Mouse (Mus musculus) layer of hippocampus, postnatal 25 days (tissue): ENCODE data around the gene Dnajb6. TPM values are rescaled to one million over a fixed set of nuclear protein-coding genes. Genes with fewer than 3 reads are reported as not detected.
"Not testable (repeated sequence)": the region's sequence is repeated elsewhere in the genome, so short reads cannot be mapped to it uniquely, and the experiment has no call there.

ENCODE experiments used
- DNase-seq, 2 experiments: peaks; one replicate each; pipeline ENCODE4 v3.0.0; 2022; ENCODE audit warnings: mixed read lengths in 2 of 2, low spot score in 1 of 2; ENCODE audit errors: extremely low spot score in 1 of 2
- total RNA-seq, 2 experiments: library from RNA; stranded (reverse); gene quantifications; 2 replicates each; pipeline ENCODE4 v1.2.3; 2021

Dnajb6 gene
- total RNA-seq, 2 experiments from 2014 or later = 165 to 170 TPM

DNA sequence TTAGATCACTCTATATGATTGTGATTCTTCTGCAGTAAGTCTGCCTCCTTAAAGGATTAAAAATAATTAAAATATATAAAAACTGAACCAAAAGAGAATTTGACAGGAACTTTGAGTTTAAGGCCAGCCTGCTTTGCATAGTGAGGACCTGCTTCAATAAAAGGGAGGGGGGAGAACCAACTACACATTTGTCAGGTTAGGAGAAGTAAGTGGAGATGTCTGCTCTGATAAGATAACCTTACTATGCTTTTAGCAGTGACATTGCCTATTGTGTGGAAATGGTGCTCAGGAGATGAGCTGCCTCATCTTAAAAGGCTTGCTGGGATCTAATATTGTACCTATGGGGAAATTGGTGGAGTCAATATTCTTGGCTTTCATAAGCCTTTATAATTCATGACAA is 17.4 kb downstream of the Dnajb6 start:
- DNase-seq = no peak

DNA sequence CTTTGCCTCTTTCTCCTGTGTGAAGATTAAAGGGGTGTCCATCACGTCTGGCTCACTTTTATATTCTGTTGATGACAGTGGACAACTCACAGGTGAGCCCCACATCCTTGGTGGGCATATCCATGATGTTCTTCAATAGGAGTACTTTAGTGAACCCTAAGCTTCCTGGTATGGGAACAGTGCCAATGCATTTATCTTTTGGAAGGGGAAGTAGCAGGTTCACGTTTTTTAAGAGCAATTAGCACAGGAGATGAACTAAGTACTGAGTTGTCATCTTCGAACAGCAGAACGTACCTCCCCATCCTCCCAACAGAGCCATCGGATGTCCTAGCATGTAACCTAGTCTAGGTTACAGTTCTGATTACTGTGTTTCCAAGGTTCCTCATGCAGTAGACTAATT is 23.8 kb downstream of the Dnajb6 start:
- DNase-seq = no peak

DNA sequence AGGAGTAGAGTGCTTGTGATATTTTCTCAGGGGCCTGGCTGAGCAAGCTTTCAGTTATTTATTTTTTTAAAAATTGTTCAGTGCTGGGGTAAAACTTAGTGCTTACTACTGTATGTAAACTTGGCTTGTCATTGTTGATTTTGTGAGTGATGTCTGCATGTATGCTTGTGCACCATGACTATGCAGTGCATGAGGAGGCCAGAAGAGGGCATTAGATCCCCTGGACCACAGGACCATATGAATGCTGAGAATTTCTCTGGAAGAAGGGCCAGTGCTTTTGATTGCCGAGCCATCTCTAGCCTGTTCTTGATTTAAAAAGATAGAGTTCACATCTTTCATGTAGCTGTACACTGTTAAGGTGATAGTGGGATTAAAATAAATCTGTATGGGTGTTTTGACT is 35.4 kb downstream of the Dnajb6 start:
- no peak for DNase-seq

DNA sequence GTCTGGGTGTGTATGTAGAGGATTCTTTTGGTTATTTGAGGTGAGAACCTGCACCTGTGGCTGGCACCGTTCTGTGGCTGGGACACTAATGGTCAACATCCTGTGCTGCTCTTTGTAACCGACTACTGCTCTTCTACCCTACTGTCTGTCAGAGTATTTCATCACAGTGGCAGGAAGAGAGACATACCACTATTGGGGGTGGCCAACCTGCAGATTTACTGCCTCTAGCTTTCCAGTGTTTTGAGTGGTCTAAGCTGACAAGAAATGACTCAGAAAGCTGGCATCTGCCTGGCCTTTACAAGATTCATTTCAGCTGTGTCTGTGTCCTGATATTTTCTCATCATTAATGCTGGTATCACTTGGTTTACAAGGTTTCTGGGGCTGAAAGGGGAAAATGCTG is 36.5 kb downstream of the Dnajb6 start:
- DNase-seq = no peak

DNA sequence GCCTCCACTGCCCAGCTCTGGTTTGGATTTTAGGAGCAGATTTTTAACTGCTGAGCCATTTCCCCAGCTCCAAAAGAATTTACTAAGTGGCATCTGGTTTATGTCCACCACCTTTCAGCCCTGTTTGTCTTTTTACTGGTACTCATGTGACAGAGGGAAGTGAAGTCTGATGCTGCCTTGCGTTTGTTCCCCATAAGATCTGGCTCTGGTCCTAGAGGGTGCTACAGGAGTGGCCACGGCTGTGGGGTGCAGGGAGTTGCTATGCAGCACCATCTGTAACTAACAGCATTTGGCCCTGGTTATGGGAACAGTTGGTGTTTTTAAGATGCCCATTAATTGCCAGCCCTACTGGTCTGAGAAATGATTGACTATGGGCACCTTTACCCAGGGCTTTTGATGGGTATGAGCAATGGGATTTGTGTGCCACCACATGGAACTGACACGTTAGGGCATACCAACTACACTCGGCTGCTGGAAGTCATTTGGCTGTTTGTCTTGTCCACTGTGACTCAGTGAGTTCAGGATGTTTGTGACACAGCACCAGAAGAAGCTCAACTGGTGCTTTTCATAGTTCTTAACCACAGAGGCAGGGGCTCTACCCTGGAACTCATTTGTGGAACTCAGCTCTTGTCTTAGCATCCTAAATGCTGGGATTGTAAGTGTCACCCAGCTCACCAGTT is 37.3 kb downstream of the Dnajb6 start:
- DNase-seq = no peak

DNA sequence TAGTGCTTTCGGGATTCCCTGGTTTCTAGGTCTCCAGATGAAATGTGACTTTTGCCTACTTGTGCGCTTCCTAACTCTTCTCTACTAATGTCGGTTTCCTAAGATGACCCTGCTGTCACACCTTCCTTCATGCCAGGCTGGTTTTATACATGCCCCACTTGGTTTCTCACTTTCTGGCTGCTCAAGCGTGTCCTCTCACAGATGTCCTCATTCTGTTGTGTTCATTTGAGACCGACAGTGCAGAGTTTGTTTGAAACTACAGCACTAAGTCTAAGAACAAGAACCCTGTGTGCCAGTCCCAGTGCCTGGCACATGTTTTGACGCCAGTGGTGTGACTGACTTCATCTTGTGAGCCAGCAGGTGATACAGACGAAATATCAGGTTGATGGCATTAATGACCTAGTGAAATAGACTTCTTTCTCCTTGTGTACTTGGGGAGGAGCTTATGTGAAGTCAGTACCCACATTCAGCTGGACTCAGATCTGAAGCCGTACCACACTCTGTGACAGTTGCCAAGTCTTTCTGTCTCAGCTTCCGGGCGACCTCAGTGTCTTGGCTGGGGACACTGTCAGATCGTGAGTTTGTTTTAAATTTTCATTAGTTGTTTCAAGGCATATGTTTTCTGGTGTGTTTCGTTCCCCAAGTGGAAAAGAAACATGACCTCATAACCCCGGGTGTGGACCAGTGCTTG is 38.1 kb downstream of the Dnajb6 start:
- DNase-seq = no peak

DNA sequence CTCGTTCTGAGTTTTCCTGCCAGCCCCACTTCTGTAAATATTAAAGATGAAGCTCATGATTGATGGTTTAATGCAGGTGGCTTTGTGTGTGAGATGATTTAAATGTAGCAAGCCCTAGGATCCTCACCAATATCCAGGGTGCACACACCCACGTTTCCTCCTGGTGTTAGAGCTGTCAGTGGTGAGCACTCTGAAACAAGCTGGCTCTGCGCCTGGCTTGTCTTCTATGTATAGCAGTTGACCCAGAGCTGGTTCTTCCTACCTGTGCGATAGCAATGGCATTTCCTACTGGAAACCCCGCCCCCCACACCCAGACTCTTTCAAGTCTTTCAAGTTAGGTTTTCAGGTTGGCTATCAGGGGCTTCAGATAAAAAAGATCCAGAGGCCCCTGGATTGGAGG is 39.9 kb downstream of the Dnajb6 start:
- DNase-seq = no peak

DNA sequence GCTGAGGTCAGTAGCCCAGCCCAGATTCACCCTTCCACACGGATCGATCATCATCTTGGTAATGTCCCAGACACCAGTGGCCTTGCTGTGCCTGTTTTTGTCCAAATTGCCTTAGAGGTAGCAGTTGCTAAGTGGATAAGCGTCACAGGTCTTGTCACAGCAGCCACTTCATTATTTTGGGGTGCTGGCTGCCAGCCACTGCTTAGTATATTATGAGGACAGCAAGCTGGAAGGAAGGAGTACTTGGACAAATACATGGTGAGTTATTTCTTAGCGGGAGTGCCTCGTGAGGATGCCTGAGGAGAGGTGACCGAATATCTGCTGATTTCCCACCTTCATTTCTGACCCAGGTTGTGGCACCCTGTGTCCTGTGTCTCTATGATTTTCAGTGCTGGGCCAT is 42.5 kb downstream of the Dnajb6 start:
- DNase-seq = no peak

DNA sequence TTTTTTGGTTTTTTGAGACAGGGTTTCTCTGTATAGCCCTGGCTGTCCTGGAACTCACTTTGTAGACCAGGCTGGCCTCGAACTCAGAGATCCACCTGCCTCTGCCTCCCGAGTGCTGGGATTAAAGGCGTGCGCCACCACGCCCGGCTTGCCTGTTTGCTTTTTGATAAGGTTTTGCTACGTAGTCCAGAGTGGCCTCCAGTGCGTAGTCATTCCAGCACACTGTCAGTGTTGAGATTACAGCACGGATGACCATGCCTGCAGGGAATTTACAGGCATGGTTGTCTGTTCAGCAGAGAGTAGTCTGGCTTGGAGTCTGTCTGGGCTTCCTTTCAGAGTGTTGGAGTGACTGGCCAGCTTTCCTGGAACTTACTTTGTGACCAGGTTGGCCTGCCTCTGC is 44.2 kb downstream of the Dnajb6 start:
- DNase-seq = not testable (repeated sequence)

DNA sequence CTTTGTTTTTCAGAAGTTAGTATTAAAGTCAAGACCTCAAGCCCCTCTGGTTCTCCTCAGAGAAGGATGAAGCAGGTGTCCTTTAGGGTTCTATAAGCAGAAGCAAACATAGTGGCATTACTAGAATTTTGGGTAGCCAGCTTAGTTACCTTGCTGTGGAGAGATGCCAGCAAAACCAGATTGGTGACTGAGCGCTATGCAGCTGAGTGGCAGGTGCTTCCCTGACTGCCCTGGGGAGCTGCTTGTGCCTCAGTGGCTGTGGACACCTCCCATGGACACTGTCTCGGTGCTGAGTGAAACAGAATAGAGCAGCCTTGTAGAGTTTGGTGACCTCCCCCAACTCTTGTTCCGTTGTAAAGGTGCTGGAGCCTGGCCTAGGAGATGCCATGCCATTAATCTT is 46.8 kb downstream of the Dnajb6 start:
- DNase-seq = no peak

DNA sequence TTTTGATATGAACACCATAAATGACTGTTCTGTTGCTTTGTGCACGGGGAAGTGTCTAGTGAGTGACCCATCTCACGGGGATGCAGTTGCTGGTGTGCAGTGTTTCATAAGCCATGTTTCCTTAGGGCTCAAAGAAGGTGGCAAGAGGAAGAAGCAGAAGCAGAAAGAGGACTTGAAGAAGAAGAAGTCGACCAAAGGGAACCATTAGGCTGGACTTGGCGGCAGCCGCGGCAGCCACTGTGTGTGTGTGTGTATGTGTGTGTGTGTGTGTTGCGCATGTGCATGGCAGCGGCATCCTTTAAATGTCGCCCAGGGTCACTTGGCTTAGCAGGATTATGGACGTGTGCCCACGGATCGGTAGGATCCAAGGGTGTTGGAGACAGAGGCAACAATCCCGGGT is 49.4 kb downstream of the Dnajb6 start:
- not testable (repeated sequence) for DNase-seq

DNA sequence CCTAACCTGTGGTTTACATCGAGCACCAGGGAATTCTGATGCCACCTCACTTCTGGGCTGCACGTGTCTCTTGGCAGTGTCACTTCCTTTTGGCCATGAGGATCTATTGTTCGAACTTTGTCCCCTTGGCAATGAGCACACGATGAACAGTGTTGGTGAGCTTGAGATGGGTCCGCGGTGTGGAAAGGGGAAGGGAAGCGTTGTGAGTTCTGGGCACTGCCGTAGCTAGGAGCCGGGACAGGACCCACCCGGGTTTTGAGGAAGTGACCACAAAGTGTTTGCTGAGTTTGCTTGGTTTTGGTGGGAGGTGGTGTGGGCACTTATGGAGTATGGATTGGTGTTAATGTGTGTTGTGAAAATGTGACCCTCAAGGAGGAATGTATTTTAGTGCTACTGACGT is 50.5 kb downstream of the Dnajb6 start:
- DNase-seq = not testable (repeated sequence)

DNA sequence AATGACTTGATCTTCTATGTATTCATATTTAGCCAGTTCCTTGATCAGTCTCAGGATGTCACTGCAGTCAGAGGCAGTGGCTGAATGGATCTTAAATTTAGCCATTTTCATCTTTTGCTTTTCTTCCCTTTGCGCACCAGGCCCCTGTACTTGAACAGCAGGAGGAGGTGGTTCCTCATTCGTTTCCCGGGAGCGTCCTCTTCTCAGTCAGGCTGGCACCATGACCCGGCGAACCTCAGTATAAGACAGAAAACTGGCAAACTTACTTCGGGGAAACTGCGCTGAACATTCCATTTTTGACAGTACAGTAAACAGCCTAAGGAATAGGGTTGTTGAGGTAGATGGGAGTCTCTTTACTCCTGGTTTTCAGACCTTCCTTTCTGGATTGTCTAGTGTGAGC is 59.4 kb downstream of the Dnajb6 start:
- not testable (repeated sequence) for DNase-seq

DNA sequence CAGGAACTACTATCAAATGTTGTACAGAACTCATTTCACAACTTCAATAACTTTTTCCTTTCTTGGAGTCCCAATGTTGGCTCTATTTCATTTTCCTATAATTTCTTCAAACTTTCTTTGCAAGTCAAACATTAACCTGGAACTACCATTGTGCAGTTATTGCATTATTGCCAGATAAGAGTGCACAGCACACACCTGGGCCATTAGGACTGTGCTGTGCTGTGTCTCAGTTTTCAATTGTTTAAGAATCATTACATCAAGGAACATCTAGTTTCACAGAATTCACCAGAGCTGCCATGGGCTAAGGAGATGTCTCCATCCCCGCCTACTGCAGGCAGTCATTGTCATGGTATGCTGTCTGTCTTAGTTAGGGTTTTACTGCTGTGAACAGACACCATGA is 73.5 kb downstream of the Dnajb6 start:
- DNase-seq = no peak

DNA sequence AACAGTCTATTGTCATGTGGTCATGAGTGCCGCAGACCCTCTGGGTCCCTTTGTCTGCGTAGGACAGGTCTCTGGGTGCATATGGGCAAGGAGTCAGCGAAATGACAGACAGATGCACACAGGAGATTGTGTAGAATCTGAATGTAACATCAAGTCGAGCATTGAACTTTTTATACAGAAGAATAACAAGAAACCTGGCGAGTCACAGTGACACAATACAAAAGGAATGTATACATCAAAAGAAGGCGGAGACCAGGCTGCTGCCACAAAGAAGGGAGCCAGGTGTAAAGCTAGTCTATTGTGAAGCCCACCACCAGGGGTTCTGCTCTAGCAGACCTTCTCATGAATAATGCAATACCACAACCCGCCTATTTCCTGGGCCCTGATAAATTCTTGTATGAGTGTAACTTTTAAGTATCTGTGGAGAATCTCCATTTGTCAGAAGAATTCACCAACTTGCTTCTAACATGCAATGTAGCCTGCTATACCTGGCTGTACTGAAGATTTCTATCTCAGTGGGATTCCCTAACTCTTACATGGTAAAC is 76.0 kb downstream of the Dnajb6 start:
- not testable (repeated sequence) for DNase-seq

DNA sequence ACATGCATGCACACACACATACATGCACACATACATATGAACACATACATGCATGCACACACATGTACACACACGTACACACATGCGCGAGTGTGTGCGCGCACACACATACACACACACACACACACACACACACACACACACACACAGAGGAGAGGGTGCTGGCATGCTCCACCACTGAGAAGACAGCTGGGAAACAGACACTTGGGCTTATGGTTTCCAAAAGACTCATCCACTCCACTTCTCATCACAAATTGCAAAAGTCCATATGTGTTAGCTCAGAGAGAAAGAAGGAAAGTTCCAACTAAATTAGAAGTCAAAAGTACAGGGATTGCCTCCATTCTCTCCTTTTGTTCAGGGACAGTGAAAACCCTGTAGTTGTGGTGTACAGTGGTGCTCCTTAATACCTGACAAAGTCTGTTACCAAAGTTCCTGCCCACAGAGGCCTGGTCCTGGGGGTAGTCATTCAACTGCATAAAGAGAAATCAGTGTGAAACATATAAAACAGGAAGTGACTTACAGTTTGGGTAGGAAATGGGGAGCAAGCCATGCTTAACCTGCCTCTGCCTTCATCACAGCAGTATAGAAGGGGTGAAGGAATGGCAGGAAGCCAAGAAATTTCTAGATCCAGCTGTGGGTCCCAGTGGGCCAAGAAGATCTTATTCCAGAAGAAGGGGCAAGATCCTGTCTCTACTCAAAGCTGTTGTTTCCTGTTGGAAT is 81.2 kb downstream of the Dnajb6 start:
- no peak for DNase-seq

DNA sequence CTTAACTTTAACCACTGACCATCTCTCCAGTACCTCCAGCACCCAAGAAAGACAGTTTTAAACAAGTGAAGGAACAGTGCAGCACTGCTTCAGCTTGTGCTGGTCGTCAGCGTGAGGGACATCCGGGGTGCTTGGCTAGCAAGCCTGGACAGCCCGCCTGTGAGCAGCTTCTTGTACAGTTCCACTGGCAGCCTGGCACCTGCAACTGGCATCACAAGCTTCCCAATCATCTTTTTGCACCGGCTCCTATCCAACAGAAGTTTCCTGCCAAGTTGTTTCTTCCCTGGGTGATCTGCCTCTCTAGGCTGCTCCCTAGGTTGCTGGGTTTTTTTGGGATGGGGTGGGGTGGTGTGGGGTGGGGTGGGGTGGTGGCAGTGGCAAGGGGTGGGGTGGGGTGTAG is 81.9 kb downstream of the Dnajb6 start:
- DNase-seq = no peak

DNA sequence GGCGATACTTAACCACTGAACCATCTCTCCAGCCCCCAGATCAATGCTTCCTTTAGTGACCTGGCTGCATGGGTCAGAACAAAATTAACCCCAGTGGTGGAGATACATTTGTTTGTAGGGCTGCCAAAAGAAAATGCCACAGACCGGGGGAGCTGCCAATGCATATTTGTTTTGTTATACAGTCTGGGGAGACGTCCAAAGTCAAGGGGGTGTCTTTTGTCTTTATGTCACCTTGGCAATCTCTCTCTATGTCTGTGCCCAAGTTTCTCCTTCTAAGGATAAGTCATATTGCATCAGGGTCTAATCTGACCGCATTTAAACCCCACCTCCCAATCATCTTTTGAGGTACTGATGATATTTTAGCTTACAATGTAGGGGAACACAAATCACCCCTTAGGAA is 82.8 kb downstream of the Dnajb6 start:
- no peak for DNase-seq

DNA sequence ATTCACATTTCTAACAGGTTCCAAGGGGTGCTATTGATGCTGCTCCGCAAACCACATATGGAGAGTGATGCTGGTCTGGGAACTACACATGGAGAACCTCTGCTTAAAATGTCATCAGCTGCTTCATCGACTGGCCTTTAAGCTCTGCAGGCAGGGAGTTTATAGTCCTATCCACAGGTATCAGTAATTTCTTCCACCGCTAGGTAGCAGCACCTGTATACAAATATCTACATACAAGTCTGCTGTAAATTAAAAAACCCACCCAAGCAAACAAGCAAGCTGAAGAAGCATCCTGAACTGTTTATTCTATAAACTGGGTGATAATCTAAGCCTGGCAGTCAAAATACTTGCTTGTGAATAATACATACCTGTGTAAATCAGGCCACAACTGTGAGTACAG is 89.3 kb downstream of the Dnajb6 start:
- DNase-seq = peak in 1 of 2 experiments; percentile 54

DNA sequence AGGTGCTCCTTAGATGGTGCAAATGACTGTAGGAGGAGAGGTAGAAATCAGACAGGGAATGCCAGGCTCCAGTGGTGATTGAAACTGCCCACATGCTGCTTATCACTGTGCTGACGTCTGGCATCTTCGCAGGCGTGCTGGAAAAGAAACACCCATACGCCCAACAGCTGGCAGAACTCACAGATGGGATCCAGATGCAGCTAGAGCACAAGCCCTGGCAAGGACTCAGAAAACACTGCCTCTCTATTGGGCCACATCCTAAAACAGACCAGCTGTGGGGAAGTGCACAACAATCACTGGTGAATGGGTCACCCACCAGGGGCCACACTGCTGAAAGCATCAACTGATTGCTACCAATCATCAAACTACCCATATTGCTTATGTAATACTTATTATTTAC is 91.3 kb downstream of the Dnajb6 start:
- no peak for DNase-seq

DNA sequence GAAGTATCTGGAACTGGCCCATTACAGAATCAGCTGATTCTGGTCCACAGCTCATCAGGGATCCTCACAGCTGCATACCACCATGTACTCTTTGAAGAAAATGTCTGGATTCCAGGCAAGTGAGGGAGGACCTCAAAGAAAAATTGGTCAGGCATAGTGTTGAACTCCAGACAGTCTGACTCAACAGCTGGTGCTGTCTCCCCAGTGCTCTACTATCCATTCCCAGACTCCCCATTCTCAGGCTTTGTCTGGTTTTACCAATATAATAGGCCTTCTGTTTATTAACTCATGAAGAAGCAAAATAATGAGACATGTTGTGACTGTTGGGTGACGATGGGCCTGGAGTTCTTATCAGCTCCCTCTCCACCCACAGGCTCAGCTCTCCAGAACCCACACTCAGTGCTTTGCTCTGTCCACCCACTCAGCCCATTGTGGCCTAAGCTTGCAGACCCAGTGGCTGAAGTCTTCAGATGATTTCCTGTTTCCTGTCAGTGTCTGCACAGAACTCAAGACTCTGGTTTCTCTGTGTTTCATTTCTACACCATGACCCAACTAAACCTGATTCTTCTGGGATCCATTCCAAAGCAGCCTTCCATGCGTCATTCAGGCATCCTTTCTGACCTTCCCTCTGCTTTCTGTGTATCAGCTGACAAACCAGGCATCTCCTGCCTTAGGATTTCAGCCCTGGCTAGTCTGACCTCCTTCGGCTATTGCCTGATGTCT is 107.1 kb downstream of the Dnajb6 start:
- DNase-seq = no peak
